Mouse (Mus musculus) heart, embryonic 16.5 days (tissue): ENCODE results near the gene Gpr25. TPM values are rescaled to one million over a fixed set of nuclear protein-coding genes. Genes with fewer than 3 reads are reported as not detected.

ENCODE experiments used
- ATAC-seq: fragments of 200-750 bp; cut with Nextera tagmentation; replicated peaks from 2 replicates; pipeline ENCODE4 v1.8.0; 2017; ENCODE audit warnings: moderate number of reproducible peaks; ENCODE audit not compliant: insufficient read depth, low FRiP score; ENCODE audit errors: extremely low read depth
- H3K27ac ChIP-seq: fragments of 300-500 bp; sonication (generic); 2 replicates; pipeline ENCODE4 v1.5.1; 2014; ENCODE audit warnings: mild to moderate bottlenecking, low read length, control low read depth, moderate library complexity
- H3K27me3 ChIP-seq: fragments of 300-500 bp; sonication (generic); 2 replicates; pipeline ENCODE4 v1.6.1; 2014; ENCODE audit warnings: low read length, mixed read lengths; ENCODE audit not compliant: control insufficient read depth, insufficient read depth
- H3K36me3 ChIP-seq: fragments of 300-500 bp; sonication (generic); 2 replicates; pipeline ENCODE4 v1.6.1; 2014; ENCODE audit not compliant: control insufficient read depth, insufficient read depth
- H3K4me1 ChIP-seq: fragments of 300-500 bp; sonication (generic); 2 replicates; pipeline ENCODE4 v1.6.1; 2014; ENCODE audit warnings: low read length, mixed read lengths; ENCODE audit not compliant: control insufficient read depth, insufficient read depth
- H3K4me2 ChIP-seq: fragments of 300-500 bp; sonication (generic); 2 replicates; pipeline ENCODE4 v1.6.1; 2014; ENCODE audit warnings: low read depth, mild to moderate bottlenecking, control low read depth, low read length
- H3K4me3 ChIP-seq: fragments of 300-500 bp; sonication (generic); 2 replicates; pipeline ENCODE4 v1.5.1; 2014; ENCODE audit warnings: mild to moderate bottlenecking, control low read depth, low read length
- H3K9ac ChIP-seq: fragments of 300-500 bp; sonication (generic); 2 replicates; pipeline ENCODE4 v1.6.1; 2014; ENCODE audit warnings: low read length, control low read depth
- H3K9me3 ChIP-seq: fragments of 300-500 bp; sonication (generic); replicated peaks from 2 replicates; pipeline ENCODE4 v1.6.1; 2016; ENCODE audit warnings: low read length; ENCODE audit not compliant: control insufficient read depth
- WGBS: fragments of 180-500 bp; shearing (Covaris S2); extraction: QIAGEN DNeasy Blood & Tissue Kit; methylation state at CpG from one replicate; pipeline ENCODE4 v1.1.7; 2014; 5-methylcytosine and 5-hydroxymethylcytosine counted together
- polyA plus RNA-seq: library from polyadenylated mRNA; unstranded; fragments of >200 nt; fragmentation: Nextera tagmentation; extraction: Ambion mirVana; gene quantifications from 2 replicates; pipeline ENCODE4 v1.2.1, GENCODE M21; 2015

Gene Gpr25
- polyA plus RNA-seq, 1 experiment from 2014 or later: 0.34 TPM

DNA sequence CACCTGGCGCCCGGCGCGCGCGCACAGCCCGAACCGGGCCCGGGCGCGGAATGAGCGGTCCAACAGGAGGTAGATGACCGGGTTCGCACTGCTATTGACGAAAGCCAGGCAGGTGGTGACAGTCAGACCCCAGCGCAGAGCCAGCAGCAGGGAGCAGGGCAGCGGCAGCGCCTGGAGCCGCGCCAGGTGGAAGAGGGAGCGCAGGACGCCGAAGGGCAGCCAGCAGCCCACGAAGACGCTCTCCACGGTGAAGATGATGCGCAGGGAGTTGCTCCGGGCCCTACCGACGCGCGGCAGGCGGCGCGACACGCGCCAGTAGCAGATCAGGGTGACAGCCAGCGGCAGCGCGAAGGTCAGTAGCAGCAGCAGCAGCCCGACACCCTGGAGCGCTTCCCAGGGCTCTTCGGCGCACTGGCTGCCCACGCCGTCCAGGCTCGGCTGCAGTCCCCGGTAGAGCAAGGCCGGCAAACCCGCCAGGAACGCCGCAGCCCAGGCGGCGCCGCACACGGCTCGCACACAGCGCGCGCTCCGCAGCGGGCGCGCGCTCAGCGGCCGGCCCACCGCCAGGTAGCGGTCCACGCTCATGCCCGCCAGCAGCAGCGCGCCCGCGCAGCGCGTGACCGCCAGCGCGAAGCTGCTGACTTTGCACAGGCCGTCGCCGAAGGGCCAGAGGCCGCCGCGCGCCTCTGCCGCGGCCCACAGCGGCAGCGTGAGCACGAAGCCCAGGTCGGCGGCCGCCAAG, 609 bp downstream of the Gpr25 start:
- peak; percentile 77 for ATAC-seq
- peak overlapping the region; percentile 57 for H3K9ac ChIP-seq
- peaks cover 14% of the 10 kb centered on the region for H3K4me1 ChIP-seq
- H3K4me3 ChIP-seq: peak overlapping the region; percentile 67
- H3K27me3 ChIP-seq: peaks cover 54% of the 10 kb centered on the region
- 1% methylated on average over 95 of the region's 95 CpGs for WGBS
- H3K36me3 ChIP-seq: no peaks in the 10 kb centered on the region
- no peaks in the 10 kb centered on the region for H3K9me3 ChIP-seq
- H3K27ac ChIP-seq: no peak overlapping the region; the same call in 1 of the 2 replicates
- peak overlapping the region; percentile 84 for H3K4me2 ChIP-seq

DNA sequence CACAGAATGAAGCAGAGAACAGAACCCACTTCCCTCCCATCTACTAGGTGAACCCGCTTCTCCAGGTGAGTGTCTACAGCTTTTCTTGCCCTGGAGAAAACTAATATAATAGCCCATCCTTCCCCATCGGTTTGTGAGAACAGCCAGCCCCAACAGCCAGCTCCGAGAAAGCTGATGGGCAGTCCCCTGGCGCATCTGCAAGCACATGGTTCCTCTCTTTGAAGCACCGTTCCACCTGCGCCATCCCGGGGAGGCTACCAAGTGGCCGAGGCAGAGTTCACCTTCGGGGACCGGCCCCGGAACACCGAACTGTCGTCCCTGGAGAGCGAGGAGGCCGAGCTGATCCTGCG, 1.2 kb downstream of the Gpr25 start:
- WGBS: 4% methylated on average over 16 of the region's 16 CpGs
- peak overlapping the region; percentile 57 for H3K9ac ChIP-seq
- peaks cover 54% of the 10 kb centered on the region for H3K27me3 ChIP-seq
- H3K4me3 ChIP-seq: peak overlapping the region; percentile 67
- no peaks in the 10 kb centered on the region for H3K9me3 ChIP-seq
- peaks cover 14% of the 10 kb centered on the region for H3K4me1 ChIP-seq
- H3K4me2 ChIP-seq: peak overlapping the region; percentile 84
- no peaks in the 10 kb centered on the region for H3K36me3 ChIP-seq
- ATAC-seq: no peak
- no peak overlapping the region; the same call in 1 of the 2 replicates for H3K27ac ChIP-seq

DNA sequence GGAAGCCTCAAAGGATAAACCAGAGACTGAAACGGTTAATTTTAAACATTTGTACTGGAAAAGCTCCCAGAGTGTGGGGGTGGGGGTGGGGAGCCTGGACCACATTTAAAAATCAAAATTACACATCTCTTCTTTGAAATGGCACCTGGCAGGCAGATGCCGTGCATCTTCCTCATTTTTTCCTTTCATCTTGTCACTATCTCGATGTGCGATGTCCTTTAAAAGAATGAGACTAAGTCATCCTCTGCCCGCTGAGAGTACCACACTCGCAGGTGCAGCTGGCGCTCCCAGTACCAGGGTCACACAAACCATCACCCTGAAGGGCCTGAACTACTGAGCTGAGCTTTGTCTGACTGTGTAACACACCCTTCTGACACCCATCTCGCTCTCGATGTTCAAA, 2.2 kb downstream of the Gpr25 start:
- Histone ChIP-seq H3K27ac (no peak overlapping the region), H3K4me2 (peak overlapping the region; percentile 17; the same call in 1 of the 2 replicates), H3K4me1 (peaks cover 14% of the 10 kb centered on the region), H3K36me3 (no peaks in the 10 kb centered on the region), H3K9ac (no peak overlapping the region), H3K4me3 (no peak overlapping the region), H3K27me3 (peaks cover 54% of the 10 kb centered on the region), H3K9me3 (no peaks in the 10 kb centered on the region)
- 0 out of 2 replicates have a peak, but pooled peaks have one; percentile 19 for ATAC-seq
- WGBS: 68% methylated on average over 9 of the region's 9 CpGs

- H3K27ac ChIP-seq: no peak overlapping the region
These were observed 5.0 kb downstream of the Gpr25 start for GRCm38 (mm10) chr1:136255657-136256056.

GRCm38 (mm10) chr1:136255174-136255573, 5.5 kb downstream of the Gpr25 start:
- 33% methylated on average over 6 of the region's 6 CpGs for WGBS
- Histone ChIP-seq H3K9me3 (no peaks in the 10 kb centered on the region), H3K4me1 (peaks cover 9% of the 10 kb centered on the region), H3K4me3 (peak overlapping the region; percentile 19), H3K9ac (no peak overlapping the region), H3K27ac (no peak overlapping the region), H3K36me3 (no peaks in the 10 kb centered on the region), H3K27me3 (peaks cover 32% of the 10 kb centered on the region), H3K4me2 (no peak overlapping the region)
- ATAC-seq: no peak

More at GRCm38 (mm10) chr1:136255657-136256056, 5.0 kb downstream of the Gpr25 start:
- Histone ChIP-seq H3K4me3 (no peak overlapping the region; the same call in 1 of the 2 replicates), H3K4me1 (peaks cover 11% of the 10 kb centered on the region), H3K4me2 (no peak overlapping the region), H3K27me3 (peaks cover 32% of the 10 kb centered on the region), H3K9ac (no peak overlapping the region), H3K9me3 (no peaks in the 10 kb centered on the region), H3K36me3 (no peaks in the 10 kb centered on the region)
- WGBS: 32% methylated on average over 8 of the region's 8 CpGs
- no peak for ATAC-seq

GRCm38 (mm10) chr1:136254503-136255065, 6.1 kb downstream of the Gpr25 start:
- Histone ChIP-seq H3K27ac (no peak overlapping the region), H3K4me2 (peak overlapping the region; percentile 25), H3K36me3 (no peaks in the 10 kb centered on the region), H3K27me3 (peaks cover 26% of the 10 kb centered on the region), H3K4me3 (peak overlapping the region; percentile 15; the same call in 1 of the 2 replicates), H3K9me3 (no peaks in the 10 kb centered on the region), H3K4me1 (peaks cover 6% of the 10 kb centered on the region), H3K9ac (no peak overlapping the region)
- ATAC-seq: no peak
- WGBS: 77% methylated on average over 10 of the region's 10 CpGs

GRCm38 (mm10) chr1:136253472-136253871, 7.2 kb downstream of the Gpr25 start:
- H3K4me3 ChIP-seq: no peak overlapping the region
- H3K27ac ChIP-seq: 0 out of 2 replicates have a peak overlapping the region, but pooled peaks have one; percentile 37
- H3K36me3 ChIP-seq: no peaks in the 10 kb centered on the region
- no peak overlapping the region for H3K4me2 ChIP-seq
- no peaks in the 10 kb centered on the region for H3K9me3 ChIP-seq
- H3K9ac ChIP-seq: no peak overlapping the region
- ATAC-seq: peak; percentile 45
- WGBS: 16% methylated on average over 2 of the region's 2 CpGs
- H3K4me1 ChIP-seq: peaks cover 4% of the 10 kb centered on the region; the same call in 1 of the 2 replicates
- H3K27me3 ChIP-seq: peaks cover 15% of the 10 kb centered on the region

GRCm38 (mm10) chr1:136249662-136250061, 11.0 kb downstream of the Gpr25 start:
- no peak for ATAC-seq
- Histone ChIP-seq H3K27ac (no peak overlapping the region), H3K9ac (no peak overlapping the region), H3K4me3 (no peak overlapping the region), H3K36me3 (no peaks in the 10 kb centered on the region), H3K4me1 (no peaks in the 10 kb centered on the region), H3K9me3 (no peaks in the 10 kb centered on the region), H3K4me2 (no peak overlapping the region), H3K27me3 (no peaks in the 10 kb centered on the region)
- 52% methylated on average over 5 of the region's 5 CpGs for WGBS

- no peak overlapping the region for H3K4me2 ChIP-seq
- WGBS: 73% methylated on average over 5 of the region's 5 CpGs
- peak; percentile 32; the same call in 1 of the 2 replicates for ATAC-seq
- H3K36me3 ChIP-seq: no peaks in the 10 kb centered on the region
- no peaks in the 10 kb centered on the region for H3K4me1 ChIP-seq
- no peak overlapping the region for H3K9ac ChIP-seq
- no peaks in the 10 kb centered on the region for H3K9me3 ChIP-seq
- H3K4me3 ChIP-seq: no peak overlapping the region
- H3K27ac ChIP-seq: no peak overlapping the region
- no peaks in the 10 kb centered on the region for H3K27me3 ChIP-seq
These were observed 13.3 kb downstream of the Gpr25 start for GRCm38 (mm10) chr1:136247393-136247792.
